Mouse (Mus musculus): ENCODE measurements around the gene Prorsd1. TPM values are rescaled to one million over a fixed set of nuclear protein-coding genes. Genes with fewer than 3 reads are reported as not detected.

The Prorsd1 gene
- polyA plus RNA-seq, 1 experiment: 6.8 TPM

DNA sequence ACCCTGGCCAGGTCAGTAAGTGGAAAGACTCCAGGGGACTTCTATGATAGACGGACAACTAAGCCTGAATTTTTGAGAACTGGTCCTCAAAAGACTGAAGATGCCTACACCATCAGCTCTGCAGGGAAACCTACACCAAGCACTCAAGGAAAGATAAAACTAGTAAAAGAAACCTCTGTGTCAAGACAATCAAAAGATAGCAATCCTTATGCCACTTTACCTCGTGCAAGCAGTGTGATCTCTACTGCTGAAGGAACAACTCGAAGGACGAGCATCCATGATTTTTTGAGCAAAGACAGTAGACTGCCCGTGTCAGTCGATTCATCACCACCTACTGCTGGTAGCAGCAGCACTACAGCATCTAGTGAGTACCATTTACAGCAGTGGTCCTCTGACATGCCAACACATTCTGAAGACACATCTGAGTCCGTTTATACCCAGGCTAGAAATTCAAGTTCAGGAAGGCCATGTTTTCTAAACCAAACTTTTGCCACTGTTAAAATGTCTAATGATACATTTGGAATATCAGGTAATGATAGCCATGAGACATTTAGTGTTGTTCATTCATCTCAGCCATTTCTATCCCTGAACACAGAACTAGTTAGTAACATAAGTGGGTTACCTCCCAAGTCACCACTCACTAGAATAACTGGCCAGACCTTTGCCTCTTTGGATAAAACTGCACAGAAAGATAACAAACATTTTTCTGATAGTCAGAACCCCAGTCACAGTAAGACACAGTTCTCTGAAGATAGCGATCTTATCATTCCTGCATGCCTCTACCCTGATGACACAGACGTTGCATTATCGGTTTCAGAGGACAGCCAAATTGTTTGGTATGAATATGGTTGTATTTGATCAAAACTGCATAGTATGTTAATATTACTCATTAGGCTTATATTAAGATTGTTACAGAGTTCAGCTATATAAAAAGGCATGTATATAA, 10.6 kb downstream of the Prorsd1 start:
- DNase-seq (ENCODE audit: low read depth): no peak

DNA sequence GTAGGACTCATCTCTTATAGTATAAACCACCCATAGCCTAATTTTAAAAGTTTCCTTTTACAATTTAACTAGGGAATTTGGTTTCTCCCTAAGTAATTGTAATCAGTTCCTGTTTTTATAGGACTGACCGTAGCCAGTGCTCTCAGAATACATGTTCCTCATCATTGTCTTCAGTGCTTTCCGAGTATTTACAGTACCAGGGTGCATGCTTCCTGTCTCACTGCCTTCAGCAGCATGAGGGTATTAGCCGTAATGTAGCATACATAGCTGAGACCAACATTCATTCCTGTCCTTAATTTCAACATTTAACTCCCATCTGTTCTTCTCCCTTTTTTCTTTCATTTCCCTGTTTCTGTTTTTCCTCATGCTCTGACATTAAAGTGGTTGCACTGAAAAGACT, 17.9 kb downstream of the Prorsd1 start:
- DNase-seq (ENCODE audit: low read depth): no peak

DNA sequence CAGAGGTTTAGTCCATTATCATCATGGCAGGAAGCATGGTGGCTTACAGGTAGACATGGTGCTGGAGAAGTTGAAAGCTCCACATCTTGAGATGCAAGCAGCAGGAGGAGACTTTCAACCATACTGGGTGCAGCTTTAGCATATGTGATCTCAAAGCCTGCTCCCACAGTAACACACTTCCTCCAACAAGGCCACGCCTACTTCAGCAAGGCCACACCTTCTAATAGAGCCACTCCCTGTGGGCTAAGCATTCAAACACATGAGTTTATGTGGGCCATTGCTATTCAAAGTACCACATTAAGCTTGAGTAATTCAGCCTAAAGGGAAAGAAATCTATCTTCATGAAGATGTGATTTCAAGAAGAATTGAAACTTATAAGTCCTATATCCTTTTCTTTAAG, 21.7 kb downstream of the Prorsd1 start:
- DNase-seq (ENCODE audit: low read depth): no peak

DNA sequence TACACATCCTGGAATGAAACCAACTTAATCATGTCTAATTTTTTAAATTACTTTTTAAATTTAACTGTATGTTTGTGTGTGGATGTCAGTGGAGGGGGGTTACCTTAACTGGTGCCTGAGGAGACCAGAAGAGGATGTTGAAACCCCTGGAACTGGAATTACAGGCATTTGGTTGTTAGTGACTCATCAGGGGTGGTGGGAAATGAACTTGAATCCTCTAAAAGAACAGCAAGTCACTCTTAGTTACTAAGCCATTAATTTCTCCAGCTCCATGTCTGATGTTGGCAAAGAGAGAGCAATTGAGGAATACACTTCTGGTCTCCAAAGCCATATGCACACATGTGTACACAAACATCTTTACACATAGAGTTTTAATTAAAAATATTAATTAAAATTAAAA, 40.2 kb downstream of the Prorsd1 start:
- no peak for DNase-seq (ENCODE audit: low read depth)

Other genes starting within 250 kb of the Prorsd1 start
- gene Ccdc88a, start 141.4 kb downstream of the Prorsd1 start, polyA plus RNA-seq (2012; rRNA removed): 1.4 and 1.6 TPM in 2 replicates
- 11.1 and 12.3 TPM in 2 replicates for gene Mtif2, start 11.4 kb upstream of the Prorsd1 start, polyA plus RNA-seq (2012; rRNA removed)
- gene Clhc1, start 32.9 kb upstream of the Prorsd1 start, polyA plus RNA-seq (2012; rRNA removed): 0.15 and 0.32 TPM in 2 replicates
- gene Rps27a, start 33.1 kb upstream of the Prorsd1 start, polyA plus RNA-seq (2012; rRNA removed): 196 and 207 TPM in 2 replicates
- 90.4 and 110 TPM in 2 replicates for gene Rtn4, start 177.9 kb upstream of the Prorsd1 start, polyA plus RNA-seq (2012; rRNA removed)

All from gonadal fat pad, adult 2 months (tissue).